Mouse (Mus musculus): ENCODE data around the gene Peak1.

GRCm38 (mm10) chr9:56396306-56396705 lies 21.6 kb downstream of the Peak1 start:
- TF ChIP-seq CTCF (IDR thresholded peaks at IDR 0.05; ENCODE audit: low read depth) (no peak), EP300 (IDR thresholded peaks at IDR 0.05; ENCODE audit: low read depth) (no peak)

All from liver, postnatal 0 days (tissue).